Mouse (Mus musculus) forebrain, embryonic 14.5 days (tissue): Measurements from ENCODE around the gene Ccl7. TPM values are rescaled to one million over a fixed set of nuclear protein-coding genes. Genes with fewer than 3 reads are reported as not detected.

Source experiments
- ATAC-seq: fragments of 200-750 bp; cut with Nextera tagmentation; 2 replicates; pipeline ENCODE4 v1.8.0; 2017; ENCODE audit warnings: mild to moderate bottlenecking, moderate library complexity
- DNase-seq: peaks from one replicate; pipeline ENCODE4 v3.0.0-alpha.2; 2015; ENCODE audit warnings: low spot score
- H3K27ac ChIP-seq: fragments of 300-500 bp; sonication (generic); 2 replicates; pipeline ENCODE4 v1.5.1; 2014; ENCODE audit warnings: low read depth, mild to moderate bottlenecking, control low read depth, low read length, moderate library complexity
- H3K27me3 ChIP-seq: fragments of 300-500 bp; sonication (generic); replicated peaks from 2 replicates; pipeline ENCODE4 v1.6.1; 2014; ENCODE audit warnings: low read length, control low read depth, mixed read lengths; ENCODE audit not compliant: control insufficient read depth, insufficient read depth
- H3K36me3 ChIP-seq: fragments of 300-500 bp; sonication (generic); 2 replicates; pipeline ENCODE4 v1.6.1; 2014; ENCODE audit warnings: low read length, control low read depth; ENCODE audit not compliant: control insufficient read depth, insufficient read depth
- H3K4me1 ChIP-seq: fragments of 300-500 bp; sonication (generic); 2 replicates; pipeline ENCODE4 v1.6.1; 2014; ENCODE audit warnings: antibody characterized with exemption, low read length, control low read depth; ENCODE audit not compliant: control insufficient read depth, insufficient read depth
- H3K4me2 ChIP-seq: fragments of 300-500 bp; sonication (generic); 2 replicates; pipeline ENCODE4 v1.6.1; 2014; ENCODE audit warnings: mild to moderate bottlenecking, control low read depth, low read length
- H3K4me3 ChIP-seq: fragments of 300-500 bp; sonication (generic); 2 replicates; pipeline ENCODE4 v1.5.1; 2014; ENCODE audit warnings: low read depth, low read length, control low read depth
- H3K9ac ChIP-seq: fragments of 300-500 bp; sonication (generic); 2 replicates; pipeline ENCODE4 v1.6.1; 2014; ENCODE audit warnings: mild to moderate bottlenecking, low read length, control low read depth, moderate library complexity
- H3K9me3 ChIP-seq: fragments of 300-500 bp; sonication (generic); replicated peaks from 2 replicates; pipeline ENCODE4 v1.6.1; 2016; ENCODE audit warnings: low read length, control low read depth, mixed read lengths; ENCODE audit not compliant: control insufficient read depth
- WGBS: fragments of 180-500 bp; shearing (Covaris S2); extraction: QIAGEN DNeasy Blood & Tissue Kit; methylation state at CpG from one replicate; pipeline ENCODE4 v1.1.7; 2014; 5-methylcytosine and 5-hydroxymethylcytosine counted together
- polyA plus RNA-seq: library from polyadenylated mRNA; unstranded; fragments of >200 nt; fragmentation: Nextera tagmentation; extraction: Ambion mirVana; gene quantifications from 2 replicates; pipeline ENCODE4 v1.2.1, GENCODE M21; 2014

The Ccl7 gene
- polyA plus RNA-seq, 1 experiment from 2014 or later, result 0.98 TPM

DNA sequence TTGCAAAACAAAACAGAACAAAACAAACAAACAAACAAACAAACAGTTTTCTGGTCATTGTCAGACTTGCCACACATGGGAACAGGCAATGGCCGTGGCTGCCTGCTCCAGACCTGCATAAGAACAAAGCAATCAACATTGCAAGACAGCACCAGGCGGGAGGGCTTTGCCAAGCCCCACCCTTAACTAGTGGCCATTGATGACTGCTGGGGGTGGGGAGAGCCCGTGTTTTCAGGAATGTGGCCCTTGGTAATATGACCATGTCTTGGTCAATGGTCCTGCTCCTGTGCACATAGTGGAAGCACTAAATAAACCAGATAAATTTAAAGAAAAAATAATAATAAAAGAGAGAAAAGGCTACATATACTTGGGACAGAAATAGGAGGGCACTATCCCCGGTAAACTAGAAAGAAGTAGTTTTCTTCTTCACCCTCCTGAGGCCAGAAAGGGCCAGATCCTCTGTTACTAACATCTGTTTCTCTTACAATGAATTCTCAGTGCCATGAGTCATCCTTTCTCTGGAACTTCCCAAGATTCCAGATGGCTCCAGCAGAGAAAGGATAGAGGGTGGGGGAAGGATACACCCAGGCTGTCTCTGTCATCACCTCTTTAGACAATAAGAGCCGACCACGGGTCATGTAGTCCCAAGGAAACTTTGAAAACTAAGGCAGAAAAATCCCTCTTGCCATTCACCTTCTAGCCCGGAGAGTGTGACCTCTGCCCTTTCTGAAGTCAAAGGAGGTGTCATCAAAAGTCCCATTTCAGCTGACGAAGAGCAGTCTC is 33.9 kb upstream of the Ccl7 start:
- Histone ChIP-seq H3K4me2 (no peak overlapping the region), H3K27me3 (no peaks in the 10 kb centered on the region), H3K4me3 (no peak overlapping the region), H3K4me1 (0 out of 2 replicates have a peak, but pooled peaks cover 3% of the 10 kb centered on the region), H3K36me3 (no peaks in the 10 kb centered on the region), H3K9me3 (no peaks in the 10 kb centered on the region), H3K9ac (no peak overlapping the region), H3K27ac (no peak overlapping the region)
- WGBS, result 74% methylated on average over 8 of the region's 8 CpGs
- ATAC-seq, result no peak
- no peak for DNase-seq

DNA sequence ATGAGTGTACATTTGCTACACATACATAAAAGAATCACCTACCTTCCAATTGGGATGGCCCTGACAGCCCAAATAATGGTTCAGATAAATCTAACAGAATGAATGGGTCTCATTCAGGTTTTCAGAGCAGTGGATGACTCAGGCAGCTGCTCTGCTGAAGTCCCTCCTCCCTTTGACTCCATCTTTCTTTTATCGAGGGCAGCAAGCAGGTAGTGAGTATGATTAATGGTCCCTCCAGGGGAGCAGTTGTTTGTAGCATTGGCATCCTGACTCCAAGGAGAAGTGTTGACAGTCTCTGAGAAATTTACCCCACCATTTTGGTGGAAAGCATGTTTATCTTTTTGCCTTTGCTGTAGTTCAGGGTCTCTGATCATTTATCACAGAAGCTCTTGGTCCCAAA is 31.8 kb upstream of the Ccl7 start:
- DNase-seq (no peak), ATAC-seq (no peak)
- H3K27me3 ChIP-seq, result no peaks in the 10 kb centered on the region
- 74% methylated on average over 1 of the region's 1 CpGs for WGBS
- no peak overlapping the region for H3K4me2 ChIP-seq
- H3K9me3 ChIP-seq, result no peaks in the 10 kb centered on the region
- H3K9ac ChIP-seq, result no peak overlapping the region
- no peak overlapping the region for H3K4me3 ChIP-seq
- no peaks in the 10 kb centered on the region for H3K36me3 ChIP-seq
- no peaks in the 10 kb centered on the region for H3K4me1 ChIP-seq
- H3K27ac ChIP-seq, result no peak overlapping the region

DNA sequence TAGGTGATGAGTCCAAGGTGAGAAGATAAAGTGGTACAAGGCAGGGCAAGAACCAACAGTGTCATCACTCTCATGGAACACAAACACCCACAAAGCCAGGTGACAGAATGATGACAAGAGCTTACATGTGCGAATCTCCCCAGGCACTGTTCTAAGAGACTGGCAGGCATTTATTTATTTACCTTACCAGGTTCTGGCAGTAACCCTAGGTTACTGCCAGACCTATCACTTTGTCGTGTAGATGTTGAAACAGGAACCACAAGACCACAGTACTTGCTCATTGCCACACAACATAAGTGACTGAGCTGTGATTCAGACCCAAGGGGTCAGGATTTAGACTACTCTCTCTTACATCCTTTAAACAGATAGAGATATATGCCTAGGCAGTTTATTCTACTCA is 30.4 kb upstream of the Ccl7 start:
- Histone ChIP-seq H3K36me3 (no peaks in the 10 kb centered on the region), H3K27me3 (no peaks in the 10 kb centered on the region), H3K9ac (no peak overlapping the region), H3K27ac (no peak overlapping the region), H3K4me2 (no peak overlapping the region), H3K4me1 (no peaks in the 10 kb centered on the region), H3K4me3 (no peak overlapping the region), H3K9me3 (no peaks in the 10 kb centered on the region)
- DNase-seq, result no peak
- 82% methylated on average over 2 of the region's 2 CpGs for WGBS
- no peak for ATAC-seq

DNA sequence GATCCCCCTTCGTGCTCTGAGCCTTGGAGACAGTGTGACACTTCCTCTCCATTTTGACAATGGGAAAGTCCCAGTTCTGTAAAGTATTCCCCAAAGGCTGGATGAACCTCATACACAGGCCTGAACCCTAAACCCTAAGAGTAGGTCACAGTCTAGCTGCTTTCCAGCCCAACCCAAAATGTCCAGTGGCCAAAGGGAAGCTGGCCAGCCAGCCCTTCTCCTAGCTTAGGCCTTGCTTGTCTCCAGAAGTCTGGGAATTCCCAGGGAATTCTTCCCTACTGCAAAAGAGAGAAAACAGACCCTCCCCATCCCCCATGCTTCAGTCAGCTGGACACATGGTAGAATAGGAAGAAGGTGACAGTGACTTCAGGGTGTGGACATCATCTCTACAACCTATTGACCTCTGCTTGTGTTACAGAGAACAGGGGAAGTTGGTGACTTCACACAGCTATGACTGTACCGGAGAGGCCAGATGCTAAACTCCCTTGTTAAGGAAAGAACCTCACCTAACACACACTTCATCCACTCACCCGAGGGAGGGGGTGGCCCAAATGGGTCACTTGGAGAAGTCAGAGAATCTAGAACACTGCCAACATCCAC is 29.2 kb upstream of the Ccl7 start:
- WGBS, result 71% methylated on average over 3 of the region's 3 CpGs
- Histone ChIP-seq H3K27me3 (no peaks in the 10 kb centered on the region), H3K36me3 (no peaks in the 10 kb centered on the region), H3K4me1 (no peaks in the 10 kb centered on the region), H3K9me3 (no peaks in the 10 kb centered on the region), H3K4me2 (no peak overlapping the region), H3K4me3 (no peak overlapping the region), H3K9ac (no peak overlapping the region), H3K27ac (no peak overlapping the region)
- ATAC-seq (no peak), DNase-seq (no peak)

DNA sequence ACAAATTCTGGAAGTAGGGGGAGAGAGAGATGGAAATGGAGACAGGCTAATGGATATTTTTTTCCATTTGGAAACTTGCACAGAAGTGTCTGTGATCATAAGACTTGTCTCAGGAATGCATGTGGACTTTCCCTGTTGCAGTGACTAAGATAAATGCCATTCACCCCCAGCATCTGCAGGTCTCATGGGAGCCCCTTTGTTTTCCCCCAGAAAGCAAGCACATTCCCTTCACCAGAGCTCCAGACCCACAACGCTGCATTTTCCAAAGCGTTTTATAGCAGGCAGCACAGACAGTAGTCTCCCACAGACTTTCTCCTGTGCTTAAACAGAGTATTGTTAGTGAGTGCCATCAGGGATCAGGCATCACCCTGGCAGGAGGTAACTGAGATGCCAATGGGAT is 26.1 kb upstream of the Ccl7 start:
- ATAC-seq (no peak), DNase-seq (no peak)
- Histone ChIP-seq H3K9me3 (no peaks in the 10 kb centered on the region), H3K36me3 (no peaks in the 10 kb centered on the region), H3K9ac (no peak overlapping the region), H3K4me3 (no peak overlapping the region), H3K27me3 (no peaks in the 10 kb centered on the region), H3K4me2 (no peak overlapping the region), H3K27ac (no peak overlapping the region), H3K4me1 (no peaks in the 10 kb centered on the region)
- WGBS, result 61% methylated on average over 2 of the region's 2 CpGs

DNA sequence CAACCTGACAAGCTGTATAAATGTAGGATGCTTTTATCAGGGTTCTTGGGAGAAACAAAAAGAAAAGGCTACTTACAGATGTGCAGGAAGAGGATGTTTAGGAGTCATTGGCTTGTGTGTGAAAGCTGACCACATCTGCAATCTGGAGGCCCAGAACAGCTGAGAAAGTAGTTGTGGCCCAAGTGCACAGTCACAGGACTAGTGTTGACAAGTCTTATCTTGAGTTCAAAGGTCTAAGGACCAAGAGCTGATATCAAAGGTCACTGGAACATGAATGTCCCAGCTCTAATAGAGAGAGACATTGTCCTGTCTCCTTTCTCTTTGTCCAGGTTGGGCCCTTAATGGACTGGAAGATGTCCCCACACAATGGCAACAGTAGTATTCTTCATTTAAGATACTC is 25.7 kb upstream of the Ccl7 start:
- no peak overlapping the region for H3K27ac ChIP-seq
- no peak overlapping the region for H3K4me3 ChIP-seq
- no peaks in the 10 kb centered on the region for H3K4me1 ChIP-seq
- no peaks in the 10 kb centered on the region for H3K9me3 ChIP-seq
- no peak overlapping the region for H3K9ac ChIP-seq
- no peaks in the 10 kb centered on the region for H3K36me3 ChIP-seq
- DNase-seq (no peak), ATAC-seq (no peak)
- no peak overlapping the region for H3K4me2 ChIP-seq
- no peaks in the 10 kb centered on the region for H3K27me3 ChIP-seq

DNA sequence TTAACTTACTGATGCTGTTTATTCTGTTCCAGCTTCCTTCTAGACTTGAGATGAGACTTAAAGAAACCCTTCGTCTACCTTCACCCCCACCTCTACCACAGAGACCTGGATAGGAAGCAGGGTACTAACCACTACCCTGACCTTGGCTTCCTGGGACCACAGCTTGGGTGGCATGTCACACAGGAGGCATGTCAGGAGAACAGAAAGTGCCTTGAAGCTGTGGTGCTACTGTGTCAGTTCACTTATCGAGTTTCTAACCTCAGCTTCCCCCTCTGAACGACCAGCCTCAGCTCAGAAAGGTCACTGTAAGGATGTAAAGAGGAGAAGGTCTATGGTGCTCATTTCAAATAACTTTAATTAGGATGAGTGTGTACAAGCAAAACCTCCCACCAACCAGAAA is 24.1 kb upstream of the Ccl7 start:
- H3K4me2 ChIP-seq, result no peak overlapping the region
- DNase-seq, result no peak
- WGBS, result 84% methylated on average over 3 of the region's 3 CpGs

DNA sequence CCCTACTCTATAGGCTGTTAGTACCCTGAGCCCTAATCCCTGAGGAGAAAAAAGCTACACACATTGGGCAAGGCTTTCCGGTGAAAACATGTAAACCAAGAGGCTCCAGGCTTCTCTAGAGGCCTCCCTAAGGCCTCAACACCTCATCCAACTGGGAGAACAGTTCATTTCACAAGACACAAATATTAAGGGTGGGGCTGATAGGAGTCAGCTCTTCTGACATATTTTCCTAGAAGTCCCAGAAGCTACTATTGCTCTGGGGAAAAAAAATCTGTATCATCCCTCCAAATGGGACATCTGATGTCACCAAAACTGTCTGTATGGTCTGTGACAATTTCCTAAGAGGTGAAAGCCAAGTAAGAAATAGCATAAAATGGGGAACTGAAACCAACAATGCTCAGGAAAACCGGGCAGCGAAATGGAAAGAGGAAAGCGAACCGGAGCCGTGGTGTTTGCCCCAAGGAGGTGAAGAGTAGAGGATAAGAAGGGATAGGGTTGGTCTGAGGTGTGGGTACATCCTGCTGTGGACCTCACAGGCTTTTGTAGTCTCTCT is 22.9 kb upstream of the Ccl7 start:
- H3K4me1 ChIP-seq, result no peaks in the 10 kb centered on the region
- H3K4me3 ChIP-seq, result no peak overlapping the region
- no peaks in the 10 kb centered on the region for H3K27me3 ChIP-seq
- WGBS, result 92% methylated on average over 6 of the region's 6 CpGs
- H3K9me3 ChIP-seq, result no peaks in the 10 kb centered on the region
- no peak overlapping the region for H3K4me2 ChIP-seq
- ATAC-seq, result no peak
- H3K36me3 ChIP-seq, result no peaks in the 10 kb centered on the region
- no peak for DNase-seq
- H3K27ac ChIP-seq, result no peak overlapping the region
- H3K9ac ChIP-seq, result no peak overlapping the region

More for the DNA sequence above, 24.1 kb upstream of the Ccl7 start:
- Histone ChIP-seq H3K4me1 (no peaks in the 10 kb centered on the region), H3K27me3 (no peaks in the 10 kb centered on the region), H3K9me3 (no peaks in the 10 kb centered on the region), H3K27ac (no peak overlapping the region), H3K9ac (no peak overlapping the region), H3K4me3 (no peak overlapping the region), H3K36me3 (no peaks in the 10 kb centered on the region)
- no peak for ATAC-seq

DNA sequence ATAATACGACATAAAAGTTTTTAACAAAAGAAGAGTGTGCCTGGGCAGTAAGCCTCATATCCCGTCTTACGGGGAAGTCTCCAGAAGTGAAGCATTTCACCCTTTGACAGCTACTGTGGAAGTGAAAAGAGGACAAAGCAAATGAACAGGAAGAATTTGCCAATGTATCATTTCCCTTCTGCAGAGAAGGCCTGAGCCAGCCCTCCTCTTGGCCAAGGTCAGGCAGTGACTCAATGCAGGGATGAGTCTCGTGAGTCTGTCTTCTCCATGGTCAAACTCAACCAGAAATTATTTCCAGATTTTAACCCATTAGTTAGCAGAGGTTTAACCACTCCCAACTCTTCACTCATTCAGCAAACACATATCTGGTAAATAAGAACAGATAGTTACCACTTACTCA is 21.7 kb upstream of the Ccl7 start:
- H3K27ac ChIP-seq, result no peak overlapping the region
- no peaks in the 10 kb centered on the region for H3K36me3 ChIP-seq
- H3K4me3 ChIP-seq, result no peak overlapping the region
- no peak for ATAC-seq
- DNase-seq, result no peak
- H3K9me3 ChIP-seq, result no peaks in the 10 kb centered on the region
- no peak overlapping the region for H3K4me2 ChIP-seq
- H3K4me1 ChIP-seq, result no peaks in the 10 kb centered on the region
- H3K9ac ChIP-seq, result no peak overlapping the region
- no peaks in the 10 kb centered on the region for H3K27me3 ChIP-seq
- WGBS, result 85% methylated on average over 4 of the region's 4 CpGs
